Mouse (Mus musculus): ENCODE results near the gene Ttc39a.
"Not testable (repeated sequence)": the region's sequence is repeated elsewhere in the genome, so short reads cannot be mapped to it uniquely, and the experiment has no call there.

Gene Ttc39a

DNA sequence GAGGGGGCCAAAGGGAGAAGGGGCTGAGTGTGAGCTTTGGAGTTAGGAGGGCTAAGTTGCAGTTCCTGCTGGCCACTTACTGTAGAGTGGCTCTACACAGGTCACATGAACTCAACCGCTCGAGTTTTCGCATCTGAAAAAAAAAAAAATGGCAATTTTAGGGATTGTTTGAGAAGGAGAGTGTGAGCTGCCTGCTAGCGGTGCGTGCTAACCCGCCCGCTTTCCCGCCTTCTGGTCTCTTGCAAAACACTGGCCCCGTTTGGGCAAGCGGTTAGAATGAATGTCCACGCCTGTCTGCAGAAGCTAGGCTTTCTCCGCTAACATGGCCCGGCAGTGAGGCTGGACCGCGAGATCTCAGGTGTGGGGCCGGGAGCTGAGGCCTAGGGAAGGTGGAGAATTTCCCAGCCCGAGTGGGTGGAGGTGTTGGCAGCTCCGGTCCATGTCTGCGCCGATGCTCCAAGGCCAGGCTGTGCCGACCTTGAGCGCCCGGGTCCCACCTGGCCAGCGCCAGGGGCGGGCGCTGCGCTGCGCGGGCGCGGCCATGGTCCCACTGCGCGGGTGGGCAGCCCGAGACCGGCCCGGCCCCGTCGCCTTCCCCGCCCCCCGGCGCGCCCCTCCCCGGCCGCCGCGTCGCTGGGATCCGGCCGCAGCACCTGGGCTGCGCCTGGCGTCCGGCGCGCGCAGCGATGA is at the start of gene Ttc39a:
Gene Ttc39a (plus strand): TSS at position 138 of the 690 bp plus-strand sequence.
- peak; percentile 29 to 64 for DNase-seq

DNA sequence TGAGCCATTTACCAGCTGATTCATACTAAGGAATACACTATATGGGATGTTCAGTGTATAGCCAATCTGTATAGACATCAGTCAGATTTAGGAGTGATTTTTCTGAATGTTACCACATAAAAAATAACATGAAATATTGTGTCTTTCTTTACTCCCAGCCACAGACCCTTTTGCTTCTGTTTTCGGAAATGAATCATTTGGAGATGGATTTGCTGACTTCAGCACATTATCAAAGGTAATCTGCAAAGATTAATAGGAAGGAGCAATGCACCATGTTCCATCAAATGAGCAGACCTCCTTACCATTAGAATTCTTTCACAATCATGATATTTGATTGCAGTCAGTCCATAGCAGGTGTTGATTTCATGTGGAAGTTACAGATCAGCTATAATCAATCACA is 28.3 kb upstream of the Ttc39a start:
- no peak for DNase-seq

DNA sequence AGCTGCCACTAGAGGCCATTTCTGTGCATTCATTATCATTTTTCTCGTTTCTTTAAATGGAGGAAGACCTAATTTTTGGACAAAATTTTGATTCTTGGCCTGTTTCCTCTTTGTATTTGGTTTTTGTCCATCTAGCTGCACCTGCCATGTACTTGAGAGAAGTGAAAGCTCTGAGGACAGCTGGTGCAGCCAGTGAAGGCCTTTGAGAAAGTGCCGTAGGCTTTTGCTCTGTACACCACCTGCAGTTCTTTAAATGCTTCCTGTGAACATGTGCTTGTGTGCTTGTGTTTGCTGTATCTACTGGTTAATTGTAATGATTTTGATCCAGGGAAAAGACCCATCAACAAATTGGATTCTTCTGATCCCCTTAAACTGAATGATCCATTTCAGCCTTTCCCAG is 24.0 kb upstream of the Ttc39a start:
- DNase-seq = no peak

DNA sequence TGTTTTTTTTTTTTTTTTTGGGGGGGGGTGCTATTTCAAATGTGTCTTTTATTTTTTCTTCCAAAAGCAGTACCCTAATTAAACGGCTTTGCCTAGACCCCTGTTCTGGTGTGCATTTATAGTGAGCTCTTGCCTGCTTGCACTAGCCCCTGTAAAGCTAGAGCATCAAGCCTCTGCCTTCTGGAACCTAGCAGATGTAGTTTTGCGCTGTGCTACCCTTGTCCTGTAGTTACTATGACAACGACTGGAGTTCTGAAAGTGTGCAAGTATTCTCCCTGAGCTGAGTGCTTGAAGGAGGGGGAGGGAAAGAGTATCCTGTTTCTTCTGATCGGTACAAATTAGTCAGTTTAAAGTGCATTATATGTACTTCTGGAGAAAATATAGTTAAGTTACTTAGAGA is 20.8 kb upstream of the Ttc39a start:
- DNase-seq = no peak

DNA sequence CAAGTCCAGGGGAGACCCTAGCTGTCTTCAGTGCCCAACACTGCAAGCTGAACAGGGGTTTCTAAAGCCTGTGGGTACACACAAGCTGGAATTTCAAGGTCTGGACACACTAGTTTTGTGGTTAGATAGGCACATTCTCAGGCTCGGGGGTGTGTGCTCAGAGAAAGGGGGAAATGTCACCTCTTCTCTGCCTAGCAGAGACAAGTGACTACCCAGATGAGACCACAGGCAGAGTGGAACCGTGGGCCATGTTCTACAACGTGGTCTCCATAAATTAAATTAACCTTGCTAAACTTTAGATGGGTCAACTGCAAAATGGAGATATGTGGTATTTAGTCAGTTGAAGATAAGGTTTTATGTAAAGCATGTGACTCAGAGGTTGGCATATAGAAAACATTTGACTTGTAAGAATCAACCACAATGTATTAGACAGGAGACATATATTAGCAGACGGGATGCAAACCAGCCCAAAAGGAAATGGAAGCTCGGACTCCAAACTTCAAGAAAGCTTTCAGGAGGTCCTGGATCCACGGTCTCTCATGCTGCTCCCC is 13.1 kb upstream of the Ttc39a start:
- no peak for DNase-seq

DNA sequence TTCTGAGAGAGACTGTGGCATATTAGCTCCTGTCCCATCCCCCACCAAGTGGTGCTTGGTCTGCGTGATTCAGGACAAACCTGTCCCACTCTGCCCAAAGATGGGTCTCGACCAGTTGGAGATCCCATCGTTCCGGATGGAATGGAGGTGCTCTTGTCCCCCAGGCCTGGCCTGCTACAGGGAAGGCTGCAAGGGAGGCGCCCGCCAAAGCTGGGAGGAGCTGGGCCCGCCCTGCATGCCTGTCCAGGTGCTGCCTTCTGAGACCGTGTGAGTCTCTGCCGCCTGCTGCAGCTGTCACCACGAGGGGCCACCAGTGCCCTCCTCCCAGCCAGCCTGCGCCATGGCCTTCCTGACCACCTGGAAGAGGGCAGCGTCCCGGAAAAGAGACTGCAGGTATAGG is 12.5 kb upstream of the Ttc39a start:
- DNase-seq = peak in 1 of 2 experiments; percentile 11

DNA sequence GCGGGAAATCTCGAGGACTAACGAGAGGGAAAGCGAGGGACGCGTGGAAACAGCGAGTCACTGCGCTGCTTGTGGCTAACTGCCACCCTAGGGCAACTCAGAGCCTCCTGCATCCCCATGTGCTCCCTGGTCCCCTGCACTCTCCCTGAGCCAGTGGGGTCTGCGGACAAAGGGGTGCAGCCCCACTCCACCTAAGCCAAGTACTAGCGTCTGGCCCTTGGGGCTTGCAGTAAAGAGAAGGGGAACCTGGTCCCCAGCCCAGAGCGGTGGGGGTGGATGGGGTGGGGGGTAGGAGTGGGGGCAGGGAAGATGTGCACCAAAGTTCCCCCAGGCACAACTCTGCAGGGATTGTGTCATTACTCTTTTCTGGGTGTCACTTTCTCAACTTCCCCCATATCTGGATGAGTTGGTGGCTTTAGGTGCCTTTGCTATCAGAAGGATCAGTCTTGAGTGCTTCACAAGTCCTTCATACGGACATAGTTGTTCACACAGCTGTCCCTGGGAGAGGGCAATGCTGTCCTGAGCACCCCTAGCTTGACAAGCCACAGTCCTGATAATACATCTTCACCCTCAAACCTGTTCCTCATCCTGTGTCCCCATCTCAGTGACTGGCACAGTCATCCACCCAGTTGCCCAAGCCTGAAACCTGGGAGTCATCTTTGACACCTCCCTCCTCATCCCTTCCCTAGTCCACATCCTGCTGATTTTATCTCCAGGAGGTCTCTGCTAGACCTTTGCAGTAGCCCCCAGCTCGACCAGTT is 11.9 kb upstream of the Ttc39a start:
- no peak for DNase-seq

DNA sequence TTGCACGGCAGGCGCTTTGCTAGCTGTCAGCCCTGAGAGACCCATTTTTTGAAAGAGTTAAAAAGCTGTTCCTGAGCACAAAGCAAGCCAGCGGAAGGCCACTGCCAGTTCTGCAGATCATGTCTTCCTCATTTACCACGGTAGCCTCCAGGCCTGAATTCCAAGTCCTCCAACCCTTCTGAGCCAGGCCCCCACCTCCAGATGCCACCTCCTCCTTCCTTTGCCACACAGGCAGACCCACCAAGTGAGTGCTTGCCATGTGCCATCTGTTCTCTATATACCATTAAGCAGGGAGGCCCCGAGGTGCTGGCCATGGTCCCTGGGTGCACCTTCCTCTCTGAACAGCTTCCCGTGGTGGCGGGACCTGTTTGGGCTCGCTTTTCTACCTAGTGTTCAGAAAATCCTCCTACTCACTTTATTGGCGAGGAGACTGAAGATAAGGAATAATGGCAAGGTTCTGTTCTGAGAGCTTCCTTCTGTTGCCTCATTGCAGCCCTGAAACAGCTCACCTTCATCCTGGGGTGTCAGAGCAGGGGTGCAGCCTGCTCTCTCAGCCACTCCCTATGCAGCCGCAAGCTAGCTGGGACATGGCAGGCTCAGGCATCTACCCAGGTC is 6.0 kb upstream of the Ttc39a start:
- no peak for DNase-seq

DNA sequence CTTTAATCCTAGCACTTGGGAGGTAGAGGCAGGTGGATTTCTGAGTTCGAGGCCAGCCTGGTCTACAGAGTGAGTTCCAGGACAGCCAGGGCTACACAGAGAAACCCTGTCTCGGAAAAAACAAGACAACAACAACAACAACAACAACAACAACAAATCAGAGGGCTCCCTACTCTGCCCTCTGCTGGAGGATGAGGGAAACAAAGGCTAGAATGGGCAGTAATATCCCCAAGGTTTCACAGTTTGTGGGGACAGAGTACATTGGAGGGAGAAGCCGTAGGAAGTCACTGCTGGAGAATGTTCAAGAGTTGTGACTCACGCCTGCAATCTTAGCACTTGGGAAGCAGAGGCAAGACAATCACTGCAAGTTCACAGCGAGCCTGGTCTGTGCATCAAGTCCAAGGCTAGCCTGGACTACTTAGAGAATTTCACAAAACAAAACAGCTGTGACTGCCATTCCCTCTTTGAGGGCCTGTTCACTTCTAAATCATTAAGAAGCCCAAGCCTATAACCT is 5.2 kb upstream of the Ttc39a start:
- no peak for DNase-seq

DNA sequence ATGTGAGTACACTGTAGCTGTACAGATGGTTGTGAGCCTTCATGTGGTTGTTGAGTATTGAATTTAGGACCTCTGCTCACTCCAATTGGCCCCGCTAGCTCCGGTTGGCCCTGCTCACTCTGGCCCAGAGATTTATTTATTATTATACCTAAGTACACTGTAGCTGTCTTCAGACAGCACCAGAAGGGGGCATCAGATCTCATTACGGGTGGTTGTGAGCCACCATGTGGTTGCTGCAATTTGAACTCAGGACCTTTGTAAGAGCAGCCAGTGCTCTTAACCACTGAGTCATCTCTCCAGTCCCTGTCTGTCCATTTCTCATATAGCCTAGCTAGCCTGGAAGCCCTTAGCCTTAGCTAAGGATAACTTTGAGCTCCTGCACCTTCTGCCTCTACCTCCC is 1.5 kb upstream of the Ttc39a start:
- DNase-seq = not testable (repeated sequence)

DNA sequence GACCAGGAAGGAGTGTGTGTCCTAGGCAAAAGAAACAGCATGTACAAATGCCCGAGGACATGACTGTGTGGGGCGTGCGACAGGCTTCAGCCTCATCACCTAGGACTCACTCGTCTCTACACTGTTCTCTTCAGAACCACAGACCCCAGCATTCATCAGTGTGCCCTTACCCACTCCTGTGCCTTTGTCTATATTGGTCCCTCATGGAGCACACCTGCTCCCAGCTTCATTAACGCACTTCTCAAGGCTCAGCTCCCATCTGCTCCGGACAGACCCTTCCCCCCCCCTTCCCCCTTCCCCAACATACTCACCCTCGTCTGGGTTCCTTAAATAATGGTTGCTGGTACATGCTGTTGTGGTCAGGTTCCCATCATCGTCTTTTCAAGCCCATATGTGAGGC is 1.0 kb upstream of the Ttc39a start:
- DNase-seq = no peak

DNA sequence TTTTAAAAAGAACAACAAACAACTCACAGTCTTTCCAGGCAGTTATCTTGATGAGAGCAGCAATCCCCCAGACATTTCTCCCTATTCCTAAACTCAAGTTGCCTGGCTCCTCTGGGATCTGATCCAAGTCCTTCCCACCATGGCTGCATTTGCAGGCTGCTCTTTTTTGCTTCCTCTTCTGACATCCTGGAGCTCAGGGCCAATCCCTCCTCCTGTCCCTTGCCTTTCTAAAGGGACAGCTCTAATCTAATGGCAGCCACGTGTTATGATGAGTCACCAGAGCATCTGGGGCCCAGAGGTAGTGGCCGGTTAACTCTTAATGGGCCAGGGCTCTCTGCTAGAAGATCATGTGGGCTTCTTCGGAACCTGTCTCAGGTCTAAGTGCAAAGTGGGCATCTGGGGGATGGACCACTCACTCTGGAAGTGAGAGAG is 353 bp upstream of the Ttc39a start:
- peak; percentile 75 to 82 for DNase-seq

DNA sequence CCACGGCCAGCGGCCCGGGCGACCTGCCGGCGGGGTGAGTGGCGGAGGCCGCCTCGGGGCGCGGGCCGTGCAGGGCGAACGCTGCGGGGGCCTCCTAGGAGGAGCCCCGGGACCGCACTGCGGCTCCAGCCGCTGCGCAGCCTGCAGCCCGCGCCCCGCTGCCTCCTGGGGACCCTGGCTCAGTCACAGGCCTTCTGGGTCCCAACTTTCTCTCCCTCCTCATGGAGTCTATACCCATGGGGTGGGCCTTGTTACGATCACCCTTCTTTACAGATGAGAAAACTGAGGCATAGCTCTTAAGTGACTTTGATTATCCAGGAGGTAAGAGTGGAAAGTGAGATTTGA is 725 bp downstream of the Ttc39a start:
- no peak for DNase-seq

DNA sequence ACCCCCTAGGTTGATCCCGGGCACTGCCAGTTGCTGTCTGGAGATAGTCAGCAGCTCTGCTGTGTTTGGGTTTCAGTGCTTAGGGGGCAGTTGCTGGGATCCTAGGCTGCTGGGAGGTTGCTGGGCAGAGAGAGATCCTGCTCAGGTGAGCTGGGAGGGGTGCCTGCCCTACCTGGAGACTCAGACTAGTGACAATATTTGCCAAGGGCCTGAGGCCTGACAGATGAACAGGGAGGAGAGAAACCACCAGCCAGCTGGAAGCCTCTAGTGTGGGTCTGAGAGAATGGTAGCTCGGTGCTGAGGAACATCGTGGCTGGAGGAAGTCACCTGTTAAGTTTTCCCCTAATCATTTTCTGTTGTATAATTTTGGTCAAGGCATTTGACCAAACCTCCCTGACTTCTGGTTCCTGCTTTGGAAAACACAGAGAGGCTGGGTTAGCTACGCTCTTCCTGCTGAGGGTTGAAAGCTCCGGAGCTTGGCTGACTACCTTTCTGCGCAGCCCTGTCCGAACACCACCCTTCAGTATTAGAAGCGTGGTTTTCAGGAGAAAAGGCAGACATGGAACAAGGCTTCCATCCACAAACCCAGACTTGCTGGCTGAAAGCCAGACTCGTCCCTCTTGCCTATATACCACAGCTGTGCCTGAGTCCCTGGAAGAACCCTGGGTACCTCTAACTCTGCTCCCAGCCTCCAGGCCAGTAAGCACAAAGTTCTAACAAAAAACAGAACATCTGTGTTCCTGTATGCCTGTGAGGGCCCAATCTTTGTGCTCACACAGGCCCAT is 1.5 kb downstream of the Ttc39a start:
- no peak for DNase-seq

DNA sequence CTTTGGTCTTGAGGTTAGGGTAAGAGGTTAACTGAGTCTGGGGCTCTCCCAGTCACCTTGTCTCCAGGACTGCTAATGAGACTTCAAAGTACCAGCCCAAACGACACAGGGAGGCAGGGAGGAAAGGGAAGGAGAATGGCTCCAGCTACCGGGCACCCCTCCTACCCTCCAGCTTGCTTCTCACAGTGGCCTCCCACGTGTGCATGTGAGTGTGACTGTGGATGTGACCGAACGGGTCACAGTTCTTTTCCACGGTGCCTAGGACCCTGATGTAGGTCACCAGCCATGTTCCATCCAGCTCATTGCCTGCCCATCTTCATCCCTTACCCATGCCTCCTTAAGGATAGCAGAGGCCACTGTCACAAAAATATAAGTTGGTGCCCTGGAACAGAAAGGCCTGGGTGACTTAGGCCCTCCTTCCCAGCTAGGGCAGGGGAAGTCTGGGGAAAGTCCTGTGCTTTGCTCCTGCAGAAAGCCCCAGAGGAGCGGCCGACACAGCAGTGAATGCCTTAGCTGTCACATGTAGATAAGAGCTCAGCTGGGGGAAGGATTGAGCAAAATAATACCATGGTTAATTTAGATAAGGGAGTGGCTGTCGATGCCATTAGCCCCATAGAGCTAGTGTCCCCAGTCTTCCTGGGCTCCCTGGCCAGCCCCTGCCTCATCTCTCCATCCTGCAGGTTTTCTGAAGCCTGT is 4.4 kb downstream of the Ttc39a start:
- DNase-seq = no peak

DNA sequence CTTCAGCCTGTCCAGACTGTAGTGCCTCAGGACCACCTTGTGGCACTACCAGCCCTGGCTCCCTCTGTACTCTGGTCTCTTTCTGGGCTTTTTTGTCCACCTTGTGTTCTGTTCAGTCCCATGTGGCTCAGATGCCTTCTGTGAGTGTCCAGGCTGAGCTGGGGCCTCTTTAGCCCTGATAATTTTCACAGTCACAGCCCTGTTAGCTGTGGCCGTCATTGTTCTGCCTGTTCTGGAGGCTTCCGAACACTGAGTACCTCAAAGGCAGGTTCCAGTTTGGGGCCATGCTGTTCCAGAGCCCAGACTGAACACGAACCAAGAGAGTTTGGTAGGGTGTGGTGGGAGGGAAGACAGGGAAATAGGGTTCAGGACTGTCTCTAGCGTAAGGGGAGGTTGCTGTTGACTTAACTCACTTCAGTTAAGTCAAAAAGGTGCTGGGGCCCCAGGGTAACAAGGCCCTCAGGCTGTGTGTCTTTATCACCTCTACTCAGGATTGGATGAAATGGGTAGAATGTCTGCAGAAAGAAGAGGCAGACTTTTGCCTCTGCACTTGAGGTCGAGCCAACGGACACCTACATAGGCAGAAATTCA is 5.0 kb downstream of the Ttc39a start:
- DNase-seq = no peak

DNA sequence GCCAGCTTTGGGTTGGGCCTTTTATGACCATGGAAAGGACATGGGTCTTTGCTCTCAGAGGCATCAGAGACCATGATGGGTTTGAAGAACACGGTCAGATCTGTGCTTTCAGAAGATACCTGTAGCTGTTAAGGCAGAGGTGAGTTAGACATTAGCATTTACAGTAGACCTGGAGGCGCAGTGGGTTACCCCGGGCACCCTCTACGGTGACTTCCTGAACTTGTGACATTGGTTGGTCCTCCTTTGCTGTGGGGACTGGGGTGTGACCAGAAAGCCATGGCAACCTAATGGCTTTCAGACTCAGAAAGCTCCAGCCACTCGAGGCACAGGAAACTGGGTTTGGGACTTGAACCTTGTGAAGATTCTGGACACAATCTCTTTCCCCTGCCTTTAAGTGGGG is 5.8 kb downstream of the Ttc39a start:
- DNase-seq = no peak

DNA sequence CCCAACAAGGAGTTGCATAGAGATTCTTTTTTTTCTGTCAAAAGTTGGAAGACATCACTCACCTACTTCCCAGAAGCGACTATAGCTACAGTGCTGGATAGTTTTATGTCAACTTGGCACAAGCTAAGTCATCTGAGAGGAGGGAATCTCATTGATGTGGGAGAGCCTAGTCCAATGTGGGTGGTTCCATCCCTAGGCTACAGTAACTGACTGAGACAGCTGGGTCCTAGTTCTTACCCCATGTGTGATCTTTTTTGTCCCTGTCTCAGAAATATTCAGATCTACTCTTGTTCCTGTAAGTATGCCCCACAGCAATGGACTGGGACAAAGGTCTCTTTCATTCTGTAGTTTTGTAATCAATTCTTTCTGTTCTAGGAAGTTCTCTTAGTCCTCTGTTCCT is 11.6 kb downstream of the Ttc39a start:
- DNase-seq = no peak

DNA sequence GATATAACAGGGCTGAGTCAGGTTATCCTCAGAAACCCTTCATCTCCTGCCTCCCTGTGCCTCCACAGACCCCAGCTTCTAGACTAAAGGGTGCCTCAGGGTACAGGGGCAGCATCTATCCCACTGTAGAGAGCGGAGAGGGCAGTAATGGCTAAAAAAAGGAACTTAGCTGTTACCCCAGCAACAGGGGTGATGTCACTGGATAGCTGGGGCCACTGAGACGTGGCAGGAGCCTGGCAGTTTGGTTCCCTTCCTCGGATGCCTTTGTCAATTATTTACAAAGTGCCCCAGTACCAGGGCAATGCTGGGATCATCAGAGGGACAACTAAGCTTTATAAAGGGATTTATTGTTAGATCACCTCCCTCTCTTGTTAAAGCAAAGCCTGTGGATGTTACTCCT is 12.6 kb downstream of the Ttc39a start:
- DNase-seq = peak; percentile 59 to 82

DNA sequence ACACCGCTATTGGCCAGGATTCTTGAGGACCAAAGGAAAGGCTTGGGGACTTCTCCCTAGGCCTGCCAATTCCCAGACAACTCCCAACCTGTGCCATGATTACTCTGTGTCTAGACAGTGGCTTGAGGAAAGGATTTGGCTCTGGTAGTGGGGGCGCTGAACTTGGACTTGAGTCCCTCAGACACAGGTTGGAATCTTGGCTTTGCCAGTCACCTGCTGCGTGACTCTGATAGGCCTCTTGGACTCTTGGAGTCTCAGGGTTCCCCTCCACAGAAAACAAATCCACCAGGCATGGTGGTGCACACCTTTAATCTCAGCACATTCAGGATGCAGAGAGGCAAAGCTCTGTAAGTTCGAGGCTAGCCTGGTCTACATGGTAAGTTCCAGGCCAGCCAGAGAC is 13.1 kb downstream of the Ttc39a start:
- peak; percentile 36 to 81 for DNase-seq

DNA sequence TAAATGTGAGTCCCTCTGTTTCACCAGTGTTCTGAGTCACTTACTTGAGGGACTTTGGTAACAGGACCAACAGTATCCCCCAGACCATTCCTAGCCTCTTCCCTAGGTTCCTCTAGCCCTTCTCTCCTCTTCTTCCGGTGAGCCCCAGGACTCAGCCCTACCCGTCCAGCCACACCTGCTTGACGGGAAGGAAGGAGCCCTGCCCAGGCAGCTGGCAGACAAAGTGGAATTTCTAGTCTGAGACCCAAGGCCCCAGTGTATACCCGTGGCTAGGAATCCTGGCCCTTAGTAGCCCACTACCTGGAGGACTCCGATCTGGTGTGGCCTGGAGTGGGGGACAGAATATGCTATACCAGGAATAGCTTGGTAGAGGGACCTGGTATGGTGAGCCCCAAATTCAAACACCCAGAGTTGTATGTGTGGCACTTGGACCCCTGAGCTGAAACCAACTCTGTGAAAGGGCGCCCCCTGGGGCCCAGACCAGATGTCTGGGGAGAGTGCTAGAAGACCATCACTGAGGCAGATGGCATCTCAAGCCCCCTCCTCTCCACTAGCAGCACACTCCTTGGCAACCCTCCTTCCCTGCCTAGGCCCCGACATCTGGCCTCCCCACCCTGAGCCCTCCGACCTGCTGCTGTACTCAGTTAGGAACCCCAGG is 13.8 kb downstream of the Ttc39a start:
- peak in 1 of 2 experiments; percentile 49 for DNase-seq

Data from kidney, postnatal 25 days (tissue).